Mouse (Mus musculus): ENCODE data around the gene Olfr20. TPM values are rescaled to one million over a fixed set of nuclear protein-coding genes. Genes with fewer than 3 reads are reported as not detected.
"Not testable (repeated sequence)": the region's sequence is repeated elsewhere in the genome, so short reads cannot be mapped to it uniquely, and the experiment has no call there.

Gene Olfr20
- polyA plus RNA-seq (2015; fragmentation: Nextera tagmentation; extraction: Ambion mirVana) = not detected in 2 replicates

GRCm38 (mm10) chr11:73350483-73350882, at the start of gene Olfr20:
TSS of gene Olfr20 (plus strand) at chr11:73350783.
- no peak for DNase-seq (ENCODE audit: low spot score)
- Histone ChIP-seq H3K9ac (ENCODE audit: low read depth, low read length) (no peak within 1 kb of the TSS), H3K4me2 (ENCODE audit: low read length) (no peak within 1 kb of the TSS), H3K27me3 (ENCODE audit: insufficient read depth, low read length) (no peaks in the 10 kb centered on the region), H3K27ac (no peak within 1 kb of the TSS), H3K4me3 (replicated peaks; ENCODE audit: low read depth, low read length) (no peak within 1 kb of the TSS), H3K4me1 (replicated peaks; ENCODE audit: insufficient read depth, low read length) (no peaks in the 10 kb centered on the region), H3K9me3 (replicated peaks; ENCODE audit: low read length) (no peaks in the 10 kb centered on the region), H3K36me3 (ENCODE audit: insufficient read depth, low read length) (no peaks in the 10 kb centered on the region)
- no peak for TF ChIP-seq CTCF (IDR thresholded peaks at IDR 0.05; ENCODE audit: low read depth)
- 60% methylated on average over 3 of the region's 3 CpGs for WGBS
- ATAC-seq (replicated peaks; ENCODE audit: low FRiP score, low read depth) = no peak

DNA sequence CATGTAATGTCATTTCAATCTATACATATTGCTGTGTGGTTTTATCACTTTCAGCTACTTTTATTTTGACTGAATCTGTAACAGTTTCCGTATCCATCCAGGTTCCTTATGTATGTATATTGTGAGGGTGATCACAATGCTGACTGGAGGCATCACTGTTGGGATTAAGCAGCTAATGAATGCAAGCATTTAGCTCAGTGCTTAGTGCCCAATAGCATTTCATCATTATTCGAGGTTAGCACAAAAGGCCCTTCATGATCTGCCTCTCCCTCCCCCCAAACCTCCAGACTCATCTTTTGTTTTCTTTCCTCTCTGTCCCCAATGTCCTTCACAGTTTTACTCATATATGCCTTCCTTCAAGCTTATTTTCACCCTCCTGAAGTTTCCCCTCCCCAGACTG, 47.5 kb upstream of the Olfr20 start:
- WGBS = 64% methylated on average over 2 of the region's 2 CpGs
- no peak for ATAC-seq (replicated peaks; ENCODE audit: low FRiP score, low read depth)

DNA sequence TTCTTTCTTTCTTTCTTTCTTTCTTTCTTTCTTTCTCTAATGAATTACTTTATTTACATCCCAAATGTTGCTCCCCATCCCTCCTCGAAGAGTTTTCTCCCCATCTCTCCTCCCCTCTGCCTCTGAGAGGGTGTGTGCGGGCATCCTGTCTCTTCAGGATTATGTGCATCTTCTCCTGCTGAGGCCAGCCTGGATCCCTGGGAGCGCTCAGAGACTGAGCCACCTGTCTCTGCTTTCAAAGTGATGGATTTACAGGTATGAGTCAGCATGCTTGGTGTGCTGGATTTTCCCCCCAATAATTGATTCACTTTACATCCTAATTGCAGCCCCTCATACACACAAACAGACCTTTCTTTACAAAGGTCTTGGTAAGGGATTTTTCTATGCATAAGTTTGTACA, 34.6 kb upstream of the Olfr20 start:
- Histone ChIP-seq H3K4me1 (replicated peaks; ENCODE audit: insufficient read depth, low read length) (no peaks in the 10 kb centered on the region), H3K9ac (ENCODE audit: low read depth, low read length) (no peak overlapping the region), H3K4me2 (ENCODE audit: low read length) (no peak overlapping the region), H3K4me3 (replicated peaks; ENCODE audit: low read depth, low read length) (no peak overlapping the region), H3K9me3 (replicated peaks; ENCODE audit: low read length) (no peaks in the 10 kb centered on the region), H3K27me3 (ENCODE audit: insufficient read depth, low read length) (no peaks in the 10 kb centered on the region), H3K36me3 (ENCODE audit: insufficient read depth, low read length) (no peaks in the 10 kb centered on the region), H3K27ac (no peak overlapping the region)
- WGBS = 42% methylated on average over 3 of the region's 3 CpGs
- TF ChIP-seq CTCF (IDR thresholded peaks at IDR 0.05; ENCODE audit: low read depth) = no peak
- ATAC-seq (replicated peaks; ENCODE audit: low FRiP score, low read depth) (no peak), DNase-seq (ENCODE audit: low spot score) (no peak)

More for the DNA sequence above, 47.5 kb upstream of the Olfr20 start:
- DNase-seq (ENCODE audit: low spot score) = no peak
- Histone ChIP-seq H3K27ac (no peak overlapping the region), H3K9ac (ENCODE audit: low read depth, low read length) (no peak overlapping the region), H3K4me1 (replicated peaks; ENCODE audit: insufficient read depth, low read length) (no peaks in the 10 kb centered on the region), H3K4me3 (replicated peaks; ENCODE audit: low read depth, low read length) (no peak overlapping the region), H3K27me3 (ENCODE audit: insufficient read depth, low read length) (no peaks in the 10 kb centered on the region), H3K36me3 (ENCODE audit: insufficient read depth, low read length) (no peaks in the 10 kb centered on the region), H3K4me2 (ENCODE audit: low read length) (no peak overlapping the region), H3K9me3 (replicated peaks; ENCODE audit: low read length) (no peaks in the 10 kb centered on the region)
- TF ChIP-seq CTCF (IDR thresholded peaks at IDR 0.05; ENCODE audit: low read depth) = no peak

- DNase-seq (ENCODE audit: low spot score); H3K9me3 ChIP-seq (replicated peaks; ENCODE audit: low read length); H3K36me3 ChIP-seq (ENCODE audit: insufficient read depth, low read length); H3K27ac ChIP-seq; H3K4me3 ChIP-seq (replicated peaks; ENCODE audit: low read depth, low read length); H3K27me3 ChIP-seq (ENCODE audit: insufficient read depth, low read length); H3K4me1 ChIP-seq (replicated peaks; ENCODE audit: insufficient read depth, low read length); H3K4me2 ChIP-seq (ENCODE audit: low read length); H3K9ac ChIP-seq (ENCODE audit: low read depth, low read length); ATAC-seq (replicated peaks; ENCODE audit: low FRiP score, low read depth): not testable (repeated sequence)
- WGBS = 74% methylated on average over 2 of the region's 2 CpGs
Observed at GRCm38 (mm10) chr11:73318581-73318980, 32.0 kb upstream of the Olfr20 start.

GRCm38 (mm10) chr11:73321064-73321463, 29.5 kb upstream of the Olfr20 start:
- not testable (repeated sequence) for H3K27me3 ChIP-seq (ENCODE audit: insufficient read depth, low read length); H3K36me3 ChIP-seq (ENCODE audit: insufficient read depth, low read length); ATAC-seq (replicated peaks; ENCODE audit: low FRiP score, low read depth); H3K9ac ChIP-seq (ENCODE audit: low read depth, low read length); H3K27ac ChIP-seq; H3K9me3 ChIP-seq (replicated peaks; ENCODE audit: low read length); H3K4me2 ChIP-seq (ENCODE audit: low read length); H3K4me1 ChIP-seq (replicated peaks; ENCODE audit: insufficient read depth, low read length); DNase-seq (ENCODE audit: low spot score); H3K4me3 ChIP-seq (replicated peaks; ENCODE audit: low read depth, low read length)
- 94% methylated on average over 13 of the region's 13 CpGs for WGBS

DNA sequence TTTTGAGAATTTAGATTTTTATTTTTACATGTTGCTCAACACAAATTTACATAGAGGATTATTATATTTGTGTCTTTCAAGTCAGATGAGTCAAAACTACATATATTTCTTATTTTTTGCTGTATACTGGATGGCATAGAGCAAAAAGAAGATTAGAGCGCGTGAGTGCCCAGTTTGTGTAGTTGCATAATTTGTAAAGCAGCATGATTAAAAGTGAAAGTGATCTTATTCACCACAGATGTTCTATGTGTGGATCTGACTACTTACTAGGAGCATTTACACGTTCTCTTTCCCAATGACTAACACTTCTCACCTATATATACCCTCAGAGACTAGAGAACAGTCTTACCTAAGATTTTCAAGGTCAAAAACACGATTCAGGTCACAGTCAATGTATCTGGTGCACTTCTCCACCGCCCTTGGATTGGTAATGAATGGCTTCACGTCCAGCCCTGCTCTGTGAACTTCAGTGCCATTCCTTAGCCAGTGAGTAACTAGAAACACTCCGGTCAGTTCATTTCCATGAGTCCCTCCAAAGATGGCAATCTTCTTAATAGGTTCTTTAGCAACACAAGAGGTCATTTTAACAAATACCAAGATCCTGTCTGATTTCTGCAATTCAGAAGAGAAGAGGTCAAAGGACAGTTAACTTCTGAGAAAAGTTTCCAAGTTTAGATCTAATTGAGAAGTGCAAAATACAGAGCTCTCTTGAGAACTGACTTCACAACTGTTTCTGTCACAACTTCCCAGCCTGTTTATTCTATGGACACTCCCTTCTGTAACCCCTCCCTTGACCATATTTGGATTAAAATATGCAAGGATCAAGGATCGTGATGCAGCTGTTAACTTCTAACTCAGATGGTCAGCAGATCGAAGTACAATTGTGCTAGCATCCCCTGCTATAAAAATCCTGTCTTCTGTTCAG, 26.4 kb upstream of the Olfr20 start:
- Histone ChIP-seq H3K4me1 (replicated peaks; ENCODE audit: insufficient read depth, low read length) (no peaks in the 10 kb centered on the region), H3K27ac (peak overlapping the region; percentile 50), H3K4me2 (ENCODE audit: low read length) (peak overlapping the region; percentile 25; the same call in 1 of the 2 replicates), H3K4me3 (replicated peaks; ENCODE audit: low read depth, low read length) (no peak overlapping the region; the same call in 1 of the 2 replicates), H3K36me3 (ENCODE audit: insufficient read depth, low read length) (no peaks in the 10 kb centered on the region), H3K27me3 (ENCODE audit: insufficient read depth, low read length) (no peaks in the 10 kb centered on the region), H3K9ac (ENCODE audit: low read depth, low read length) (peak overlapping the region; percentile 23; the same call in 1 of the 2 replicates), H3K9me3 (replicated peaks; ENCODE audit: low read length) (no peaks in the 10 kb centered on the region)
- no peak for TF ChIP-seq CTCF (IDR thresholded peaks at IDR 0.05; ENCODE audit: low read depth)
- DNase-seq (ENCODE audit: low spot score) = peak; percentile 69
- WGBS = 52% methylated on average over 9 of the region's 9 CpGs
- ATAC-seq (replicated peaks; ENCODE audit: low FRiP score, low read depth) = no peak; the same call in 1 of the 2 replicates

Data from kidney, postnatal 0 days (tissue).